Comparison of ENCODE assay signal across 8 mouse cellular contexts in the genomic region with DNA sequence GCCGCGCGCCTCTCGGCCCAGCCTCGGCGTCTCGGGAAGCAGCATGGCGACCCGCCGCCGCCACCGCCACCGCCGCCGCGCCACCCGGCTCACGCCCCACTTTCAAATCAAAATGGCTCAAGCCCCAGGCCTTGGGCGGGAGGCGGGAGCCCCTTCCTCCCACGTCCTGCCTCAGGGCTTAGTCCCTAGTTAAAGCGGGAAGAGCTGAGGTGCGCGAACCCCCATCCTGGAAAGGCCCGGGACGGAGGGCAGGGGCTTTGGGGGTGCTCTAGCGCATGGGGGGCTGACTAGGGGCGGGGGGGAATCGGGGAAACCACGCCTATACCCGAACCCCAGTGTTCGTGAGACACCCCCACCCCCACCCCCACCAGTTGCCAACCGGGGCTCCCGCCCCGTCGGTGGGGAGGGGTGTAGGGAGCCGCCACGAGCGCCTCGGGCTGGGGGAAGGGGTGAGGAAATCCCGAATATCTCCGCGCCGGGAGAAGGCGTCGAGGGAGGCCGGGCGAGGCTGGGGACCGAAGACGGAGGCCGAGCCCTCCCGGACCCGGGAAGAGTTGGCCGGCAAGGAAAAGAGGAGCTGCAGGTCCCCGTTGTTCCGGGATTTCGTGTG. TPM values are rescaled to one million over a fixed set of nuclear protein-coding genes. Genes with fewer than 3 reads are reported as not detected.
DNase-seq lines count a peak whose midpoint lies in the region; ATAC-seq lines count a peak whose summit lies in the region.

No protein-coding gene starts in this region.

- ATAC-seq in forebrain, embryonic 16.5 days: peak; percentile 15; the same call in 1 of the 2 replicates
- ATAC-seq in limb, embryonic 15.5 days (ENCODE audit: insufficient number of reproducible peaks, low FRiP score, low TSS enrichment, low read depth): peak; percentile 54
- ATAC-seq in stomach, embryonic 15.5 days (ENCODE audit: insufficient read depth, low FRiP score, low read depth): peak; percentile 32

- no peaks in the 10 kb centered on the region for H3K9me3 ChIP-seq in forebrain, embryonic 16.5 days (ENCODE audit: control insufficient read depth, low read length)
- no peaks in the 10 kb centered on the region for H3K9me3 ChIP-seq in limb, embryonic 15.5 days
- no peaks in the 10 kb centered on the region for H3K9me3 ChIP-seq in stomach, embryonic 15.5 days

- H3K4me1 ChIP-seq in forebrain, embryonic 16.5 days (replicated peaks; ENCODE audit: control insufficient read depth, insufficient read depth, low read length): peaks cover 26% of the 10 kb centered on the region
- peaks cover 41% of the 10 kb centered on the region for H3K4me1 ChIP-seq in limb, embryonic 15.5 days
- H3K4me1 ChIP-seq in stomach, embryonic 15.5 days: peaks cover 28% of the 10 kb centered on the region

- WGBS in forebrain, embryonic 16.5 days: under 1% methylated on average over 54 of the region's 57 CpGs
- under 1% methylated on average over 43 of the region's 57 CpGs for WGBS in limb, embryonic 15.5 days
- under 1% methylated on average over 51 of the region's 57 CpGs for WGBS in stomach, embryonic 15.5 days

- peak overlapping the region; percentile 81 for H3K4me3 ChIP-seq in forebrain, embryonic 16.5 days (replicated peaks; ENCODE audit: low read length)
- H3K4me3 ChIP-seq in limb, embryonic 15.5 days: peak overlapping the region; percentile 76
- H3K4me3 ChIP-seq in stomach, embryonic 15.5 days (replicated peaks): peak overlapping the region; percentile 68

- H3K4me2 ChIP-seq in forebrain, embryonic 16.5 days (ENCODE audit: low read length): peak overlapping the region; percentile 74
- peak overlapping the region; percentile 96 for H3K4me2 ChIP-seq in limb, embryonic 15.5 days
- peak overlapping the region; percentile 98 for H3K4me2 ChIP-seq in stomach, embryonic 15.5 days

- DNase-seq in kidney, postnatal 10 days: peak; percentile 43
- DNase-seq in kidney, postnatal 25 days: no peak
- peak; percentile 29 for DNase-seq in adipocyte (ENCODE audit: low spot score)
- no peak for DNase-seq in spleen, postnatal 14 days (ENCODE audit: low spot score in 2 of 2)
- no peak for DNase-seq in gastrocnemius, adult 8-10 months (ENCODE audit: low spot score in 2 of 2)

- no peaks in the 10 kb centered on the region for H3K36me3 ChIP-seq in forebrain, embryonic 16.5 days (ENCODE audit: control insufficient read depth, insufficient read depth)
- no peaks in the 10 kb centered on the region for H3K36me3 ChIP-seq in limb, embryonic 15.5 days
- H3K36me3 ChIP-seq in stomach, embryonic 15.5 days: no peaks in the 10 kb centered on the region

- H3K27me3 ChIP-seq in forebrain, embryonic 16.5 days (replicated peaks; ENCODE audit: control insufficient read depth, insufficient read depth, low read length): 0 out of 2 replicates have a peak, but pooled peaks cover 3% of the 10 kb centered on the region
- peaks cover 7% of the 10 kb centered on the region; the same call in 1 of the 2 replicates for H3K27me3 ChIP-seq in limb, embryonic 15.5 days
- peaks cover 7% of the 10 kb centered on the region; the same call in 1 of the 2 replicates for H3K27me3 ChIP-seq in stomach, embryonic 15.5 days (replicated peaks)

- peak overlapping the region; percentile 94 for H3K27ac ChIP-seq in forebrain, embryonic 16.5 days (ENCODE audit: low read length)
- peak overlapping the region; percentile 95 for H3K27ac ChIP-seq in limb, embryonic 15.5 days
- H3K27ac ChIP-seq in stomach, embryonic 15.5 days: peak overlapping the region; percentile 93

- peak overlapping the region; percentile 76 for H3K9ac ChIP-seq in forebrain, embryonic 16.5 days (replicated peaks; ENCODE audit: low read depth, low read length)
- H3K9ac ChIP-seq in limb, embryonic 15.5 days: peak overlapping the region; percentile 87
- H3K9ac ChIP-seq in stomach, embryonic 15.5 days: peak overlapping the region; percentile 81

RNA-seq across cellular contexts. Expression of a gene that starts 0.8 kb away (rescaled TPM):
- polyA plus RNA-seq in forebrain, embryonic 16.5 days (2015; fragmentation: Nextera tagmentation; extraction: Ambion mirVana): 20.2 and 22.4 TPM in 2 replicates
- polyA plus RNA-seq in limb, embryonic 15.5 days (2015; fragmentation: Nextera tagmentation; extraction: Ambion mirVana): 38.8 and 41.4 TPM in 2 replicates
- 27.8 and 31.0 TPM in 2 replicates for polyA plus RNA-seq in stomach, embryonic 15.5 days (2015; fragmentation: Nextera tagmentation; extraction: Ambion mirVana)
- total RNA-seq in gastrocnemius, adult 8-10 months (2022): not detected

RNA-seq across cellular contexts. Expression of a gene that starts 19.4 kb away (rescaled TPM):
- polyA plus RNA-seq in forebrain, embryonic 16.5 days (2015; fragmentation: Nextera tagmentation; extraction: Ambion mirVana): not detected in 2 replicates
- polyA plus RNA-seq in limb, embryonic 15.5 days (2015; fragmentation: Nextera tagmentation; extraction: Ambion mirVana): not detected in 2 replicates
- polyA plus RNA-seq in stomach, embryonic 15.5 days (2015; fragmentation: Nextera tagmentation; extraction: Ambion mirVana): 2.3 and 2.9 TPM in 2 replicates
- total RNA-seq in gastrocnemius, adult 8-10 months (2022): not detected

RNA-seq across cellular contexts. Expression of a gene that starts 29.8 kb away (rescaled TPM):
- 113 and 129 TPM in 2 replicates for polyA plus RNA-seq in forebrain, embryonic 16.5 days (2015; fragmentation: Nextera tagmentation; extraction: Ambion mirVana)
- polyA plus RNA-seq in limb, embryonic 15.5 days (2015; fragmentation: Nextera tagmentation; extraction: Ambion mirVana): 89.0 and 99.0 TPM in 2 replicates
- polyA plus RNA-seq in stomach, embryonic 15.5 days (2015; fragmentation: Nextera tagmentation; extraction: Ambion mirVana): 87.6 and 98.6 TPM in 2 replicates
- 10 to 100 TPM; 30.5 to 36.9 (median 31.6) TPM for total RNA-seq in gastrocnemius, adult 8-10 months (2022)

Comparison
In these comparisons a context has a peak if more than half of its experiments do, and no peak if none do; other contexts are left out.
1. DNase-seq: peak in kidney, postnatal 10 days (single experiment) and adipocyte (single experiment); none in kidney, postnatal 25 days (0 of 2), spleen, postnatal 14 days (0 of 2) and gastrocnemius, adult 8-10 months (0 of 2).
2. Peak in every context shown above with its lines, with median percentiles within 50 percentile points of each other: ATAC-seq, H3K27ac ChIP-seq, H3K4me2 ChIP-seq, H3K4me3 ChIP-seq and H3K9ac ChIP-seq.